Mouse (Mus musculus): ENCODE results near the gene Cradd. TPM values are rescaled to one million over a fixed set of nuclear protein-coding genes. Genes with fewer than 3 reads are reported as not detected.

Cradd gene
- polyA plus RNA-seq, 1 experiment from 2014 or later = 12.2 TPM

GRCm38 (mm10) chr10:95268366-95268765, 55.6 kb downstream of the Cradd start:
- Histone ChIP-seq H3K27me3 (peaks cover 10% of the 10 kb centered on the region), H3K9me3 (peaks cover 5% of the 10 kb centered on the region; the same call in 1 of the 2 replicates), H3K9ac (replicated peaks) (no peak overlapping the region), H3K27ac (no peak overlapping the region), H3K36me3 (0 out of 2 replicates have a peak, but pooled peaks cover 3% of the 10 kb centered on the region), H3K4me2 (no peak overlapping the region), H3K4me1 (replicated peaks) (peaks cover 30% of the 10 kb centered on the region), H3K4me3 (replicated peaks) (no peak overlapping the region)
- no peak for ATAC-seq (ENCODE audit: insufficient number of reproducible peaks, insufficient read depth, low FRiP score, low TSS enrichment, low read depth)
- WGBS = 86% methylated on average over 5 of the region's 5 CpGs

GRCm38 (mm10) chr10:95266983-95267382, 57.0 kb downstream of the Cradd start:
- Histone ChIP-seq H3K4me2 (no peak overlapping the region), H3K9me3 (peaks cover 2% of the 10 kb centered on the region; the same call in 1 of the 2 replicates), H3K9ac (replicated peaks) (no peak overlapping the region), H3K36me3 (0 out of 2 replicates have a peak, but pooled peaks cover under 1% of the 10 kb centered on the region), H3K4me1 (replicated peaks) (peaks cover 36% of the 10 kb centered on the region), H3K4me3 (replicated peaks) (no peak overlapping the region), H3K27me3 (peaks cover 19% of the 10 kb centered on the region), H3K27ac (no peak overlapping the region)
- WGBS = 17% methylated on average over 5 of the region's 5 CpGs
- no peak for ATAC-seq (ENCODE audit: insufficient number of reproducible peaks, insufficient read depth, low FRiP score, low TSS enrichment, low read depth)

- WGBS = 59% methylated on average over 10 of the region's 10 CpGs
- Histone ChIP-seq H3K27ac (no peak overlapping the region), H3K9me3 (no peaks in the 10 kb centered on the region), H3K4me3 (replicated peaks) (no peak overlapping the region), H3K4me2 (peak overlapping the region; percentile 16; the same call in 1 of the 2 replicates), H3K27me3 (peaks cover 19% of the 10 kb centered on the region), H3K4me1 (replicated peaks) (peaks cover 36% of the 10 kb centered on the region), H3K9ac (replicated peaks) (no peak overlapping the region), H3K36me3 (no peaks in the 10 kb centered on the region)
- no peak for ATAC-seq (ENCODE audit: insufficient number of reproducible peaks, insufficient read depth, low FRiP score, low TSS enrichment, low read depth)
Measured at GRCm38 (mm10) chr10:95266041-95266762, 57.7 kb downstream of the Cradd start.

- no peak for ATAC-seq (ENCODE audit: insufficient number of reproducible peaks, insufficient read depth, low FRiP score, low TSS enrichment, low read depth)
- Histone ChIP-seq H3K27ac (no peak overlapping the region), H3K36me3 (no peaks in the 10 kb centered on the region), H3K4me2 (peak overlapping the region; percentile 88), H3K4me3 (replicated peaks) (no peak overlapping the region), H3K9me3 (no peaks in the 10 kb centered on the region), H3K4me1 (replicated peaks) (peaks cover 36% of the 10 kb centered on the region), H3K27me3 (peaks cover 19% of the 10 kb centered on the region), H3K9ac (replicated peaks) (no peak overlapping the region)
- 72% methylated on average over 4 of the region's 4 CpGs for WGBS
Measured at GRCm38 (mm10) chr10:95265576-95265975, 58.4 kb downstream of the Cradd start.

GRCm38 (mm10) chr10:95264485-95265321, 59.2 kb downstream of the Cradd start:
- ATAC-seq (ENCODE audit: insufficient number of reproducible peaks, insufficient read depth, low FRiP score, low TSS enrichment, low read depth) = 0 out of 2 replicates have a peak, but pooled peaks have one; percentile 28
- Histone ChIP-seq H3K9ac (replicated peaks) (peak overlapping the region; percentile 57), H3K4me2 (peak overlapping the region; percentile 88), H3K27ac (peak overlapping the region; percentile 79), H3K36me3 (no peaks in the 10 kb centered on the region), H3K9me3 (no peaks in the 10 kb centered on the region), H3K27me3 (peaks cover 19% of the 10 kb centered on the region), H3K4me1 (replicated peaks) (peaks cover 36% of the 10 kb centered on the region), H3K4me3 (replicated peaks) (peak overlapping the region; percentile 47)
- WGBS = 3% methylated on average over 37 of the region's 37 CpGs

- no peaks in the 10 kb centered on the region for H3K36me3 ChIP-seq
- H3K27ac ChIP-seq = no peak overlapping the region
- 18% methylated on average over 11 of the region's 11 CpGs for WGBS
- no peak overlapping the region for H3K9ac ChIP-seq (replicated peaks)
- peaks cover 32% of the 10 kb centered on the region for H3K4me1 ChIP-seq (replicated peaks)
- no peak for ATAC-seq (ENCODE audit: insufficient number of reproducible peaks, insufficient read depth, low FRiP score, low TSS enrichment, low read depth)
- H3K4me2 ChIP-seq = no peak overlapping the region
- no peak overlapping the region for H3K4me3 ChIP-seq (replicated peaks)
- no peaks in the 10 kb centered on the region for H3K9me3 ChIP-seq
- H3K27me3 ChIP-seq = peaks cover 19% of the 10 kb centered on the region
Measured at GRCm38 (mm10) chr10:95262388-95262787, 61.5 kb downstream of the Cradd start.

- no peak overlapping the region for H3K4me3 ChIP-seq (replicated peaks)
- ATAC-seq (ENCODE audit: insufficient number of reproducible peaks, insufficient read depth, low FRiP score, low TSS enrichment, low read depth) = no peak
- H3K36me3 ChIP-seq = no peaks in the 10 kb centered on the region
- H3K4me2 ChIP-seq = no peak overlapping the region
- no peaks in the 10 kb centered on the region for H3K9me3 ChIP-seq
- H3K4me1 ChIP-seq (replicated peaks) = peaks cover 28% of the 10 kb centered on the region
- no peak overlapping the region for H3K27ac ChIP-seq
- WGBS = 37% methylated on average over 2 of the region's 2 CpGs
- H3K27me3 ChIP-seq = peaks cover 19% of the 10 kb centered on the region
- no peak overlapping the region for H3K9ac ChIP-seq (replicated peaks)
Measured at GRCm38 (mm10) chr10:95261279-95261678, 62.7 kb downstream of the Cradd start.

- H3K4me2 ChIP-seq = no peak overlapping the region
- H3K4me3 ChIP-seq (replicated peaks) = no peak overlapping the region
- WGBS = 88% methylated on average over 3 of the region's 3 CpGs
- peaks cover 33% of the 10 kb centered on the region for H3K4me1 ChIP-seq (replicated peaks)
- H3K36me3 ChIP-seq = no peaks in the 10 kb centered on the region
- H3K9me3 ChIP-seq = no peaks in the 10 kb centered on the region
- no peak overlapping the region for H3K9ac ChIP-seq (replicated peaks)
- no peak overlapping the region for H3K27ac ChIP-seq
- no peak for ATAC-seq (ENCODE audit: insufficient number of reproducible peaks, insufficient read depth, low FRiP score, low TSS enrichment, low read depth)
- H3K27me3 ChIP-seq = peaks cover 14% of the 10 kb centered on the region
Measured at GRCm38 (mm10) chr10:95260420-95260819, 63.5 kb downstream of the Cradd start.

- Histone ChIP-seq H3K27ac (no peak overlapping the region), H3K9ac (replicated peaks) (no peak overlapping the region), H3K4me2 (no peak overlapping the region), H3K4me1 (replicated peaks) (peaks cover 42% of the 10 kb centered on the region), H3K36me3 (no peaks in the 10 kb centered on the region), H3K4me3 (replicated peaks) (no peak overlapping the region), H3K27me3 (peaks cover 10% of the 10 kb centered on the region), H3K9me3 (no peaks in the 10 kb centered on the region)
- no peak for ATAC-seq (ENCODE audit: insufficient number of reproducible peaks, insufficient read depth, low FRiP score, low TSS enrichment, low read depth)
- WGBS = 78% methylated on average over 10 of the region's 10 CpGs
Measured at GRCm38 (mm10) chr10:95258471-95259155, 65.3 kb downstream of the Cradd start.

GRCm38 (mm10) chr10:95257979-95258378, 66.0 kb downstream of the Cradd start:
- Histone ChIP-seq H3K4me1 (replicated peaks) (peaks cover 43% of the 10 kb centered on the region), H3K4me3 (replicated peaks) (no peak overlapping the region), H3K4me2 (no peak overlapping the region), H3K9ac (replicated peaks) (no peak overlapping the region), H3K27me3 (peaks cover 5% of the 10 kb centered on the region), H3K27ac (0 out of 2 replicates have a peak overlapping the region, but pooled peaks have one; percentile 35), H3K36me3 (no peaks in the 10 kb centered on the region), H3K9me3 (no peaks in the 10 kb centered on the region)
- no peak for ATAC-seq (ENCODE audit: insufficient number of reproducible peaks, insufficient read depth, low FRiP score, low TSS enrichment, low read depth)
- WGBS = 69% methylated on average over 8 of the region's 8 CpGs

- Histone ChIP-seq H3K4me3 (replicated peaks) (no peak overlapping the region), H3K9me3 (no peaks in the 10 kb centered on the region), H3K27ac (peak overlapping the region; percentile 47), H3K36me3 (no peaks in the 10 kb centered on the region), H3K9ac (replicated peaks) (no peak overlapping the region), H3K27me3 (peaks cover 7% of the 10 kb centered on the region; the same call in 1 of the 2 replicates), H3K4me2 (no peak overlapping the region), H3K4me1 (replicated peaks) (peaks cover 37% of the 10 kb centered on the region)
- WGBS = 31% methylated on average over 7 of the region's 7 CpGs
- ATAC-seq (ENCODE audit: insufficient number of reproducible peaks, insufficient read depth, low FRiP score, low TSS enrichment, low read depth) = no peak
Measured at GRCm38 (mm10) chr10:95256095-95256494, 67.8 kb downstream of the Cradd start.
